Mouse (Mus musculus): Measurements from ENCODE around the gene Plxdc2.
A peak's percentile ranks its signal among the peaks of the same experiment; 100 is the strongest.

Plxdc2 gene

DNA sequence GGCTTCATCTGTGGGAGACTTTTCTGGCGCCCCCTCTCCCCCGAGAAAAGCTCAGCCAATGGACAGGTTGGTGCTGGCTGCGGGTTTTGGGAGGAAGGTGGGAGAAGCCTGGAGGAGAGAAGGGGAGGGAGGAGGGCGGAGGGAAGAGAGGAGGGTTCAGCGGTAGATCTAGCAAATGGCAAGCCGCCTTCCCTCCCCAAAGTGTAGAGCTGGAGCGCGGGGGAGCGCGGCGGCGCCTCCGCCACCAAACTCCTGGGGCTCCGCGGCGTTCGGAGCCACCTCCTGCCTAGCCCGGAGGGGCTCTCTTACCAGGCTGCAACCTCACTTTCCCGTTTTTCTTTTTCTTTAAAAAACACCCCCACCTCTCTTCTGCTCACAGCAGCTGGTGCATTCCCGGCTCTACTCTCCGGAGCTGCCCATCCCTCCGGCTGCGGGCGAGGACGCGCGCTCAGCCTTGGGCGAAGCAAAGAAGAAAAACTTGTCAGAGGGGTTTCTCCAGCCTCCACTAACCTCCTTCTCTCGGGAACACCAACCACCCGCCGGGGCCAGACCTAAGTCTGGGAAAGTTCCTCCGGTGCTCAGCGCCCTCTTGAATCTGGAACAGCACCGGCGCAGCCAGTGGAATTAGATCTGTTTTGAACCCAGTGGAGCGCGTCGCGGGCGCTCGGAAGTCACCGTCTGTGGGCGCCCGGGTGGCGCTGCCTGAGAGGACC is at the start of gene Plxdc2:
Gene Plxdc2 (plus strand): TSS at position 199 of the 713 bp plus-strand sequence.
- DNase-seq = peak; percentile 71 to 78

DNA sequence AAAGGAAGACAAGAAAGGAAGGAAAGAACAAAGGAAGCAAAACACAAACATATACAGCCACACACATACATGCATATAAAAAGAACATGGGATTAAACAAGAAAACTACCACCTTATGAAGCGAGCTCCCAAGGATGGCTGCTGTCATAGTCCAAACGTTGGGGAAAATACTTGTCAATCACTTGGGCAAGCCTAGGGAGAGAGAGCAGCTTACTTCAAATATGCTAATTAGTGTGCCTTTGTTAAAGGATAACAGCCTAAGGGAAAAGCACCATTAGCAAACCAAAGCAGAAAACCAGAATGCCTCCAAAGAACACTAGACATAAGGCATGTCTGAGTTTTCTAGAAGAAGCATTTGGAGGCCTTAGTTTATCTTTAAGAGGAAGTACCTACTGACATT is 45.7 kb upstream of the Plxdc2 start:
- no peak for DNase-seq

DNA sequence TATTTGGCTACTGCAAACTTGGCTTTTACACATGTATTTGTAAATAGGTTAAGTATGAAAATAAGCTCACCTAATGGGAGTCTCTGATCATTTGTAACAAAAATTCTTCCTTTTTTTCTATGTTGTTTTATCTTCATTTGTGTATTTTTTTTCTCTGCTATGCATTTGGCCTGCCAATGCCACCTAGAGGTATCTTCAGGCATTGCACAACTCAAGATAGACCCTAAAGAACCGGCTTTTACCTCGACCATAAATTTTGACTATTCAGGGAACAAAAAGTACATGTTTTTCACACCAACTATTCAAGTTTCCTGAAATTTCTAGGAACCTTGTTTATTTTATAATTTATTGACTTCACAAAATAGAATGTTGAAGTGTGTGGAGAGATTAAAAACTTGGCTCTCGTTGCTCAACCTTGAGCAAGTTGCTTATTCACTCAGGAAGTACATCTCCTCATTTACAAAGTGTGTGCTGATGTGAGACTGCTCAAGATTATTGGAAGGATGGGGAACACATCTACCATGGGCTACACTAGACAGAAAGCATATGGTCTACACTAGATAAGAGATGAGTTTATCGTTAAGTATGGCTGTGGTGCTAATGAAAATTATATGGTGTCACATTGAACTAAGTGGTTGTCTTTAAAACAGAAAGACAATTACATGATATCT is 43.6 kb upstream of the Plxdc2 start:
- DNase-seq = peak; percentile 4 to 5

DNA sequence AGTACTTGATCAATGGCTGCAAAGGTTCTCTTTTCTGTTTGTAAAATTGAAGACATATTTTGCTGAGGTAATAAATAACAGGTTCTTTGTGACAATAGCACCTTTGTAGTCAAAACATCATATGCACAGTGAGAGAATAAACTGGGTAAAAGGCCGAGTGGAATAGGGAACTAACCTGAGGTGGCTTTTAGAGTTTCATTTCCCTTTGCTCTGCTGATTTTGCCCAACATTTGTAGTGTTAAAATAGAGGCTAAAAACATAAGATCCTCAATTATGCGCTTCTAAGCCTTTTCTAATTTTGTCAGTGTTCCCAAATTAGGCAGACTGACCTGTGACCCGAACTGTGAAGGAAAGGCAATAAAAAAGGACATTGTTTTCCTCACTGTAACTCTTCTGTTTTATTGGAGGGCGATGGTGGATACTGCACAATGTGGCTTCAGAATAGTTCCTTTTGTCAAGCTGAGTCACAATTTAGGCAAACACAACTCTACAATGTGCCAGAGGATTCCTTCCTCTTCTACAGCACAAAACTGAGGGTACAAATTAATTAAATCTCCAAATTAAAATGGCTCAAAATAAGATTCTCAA is 20.8 kb upstream of the Plxdc2 start:
- no peak for DNase-seq

DNA sequence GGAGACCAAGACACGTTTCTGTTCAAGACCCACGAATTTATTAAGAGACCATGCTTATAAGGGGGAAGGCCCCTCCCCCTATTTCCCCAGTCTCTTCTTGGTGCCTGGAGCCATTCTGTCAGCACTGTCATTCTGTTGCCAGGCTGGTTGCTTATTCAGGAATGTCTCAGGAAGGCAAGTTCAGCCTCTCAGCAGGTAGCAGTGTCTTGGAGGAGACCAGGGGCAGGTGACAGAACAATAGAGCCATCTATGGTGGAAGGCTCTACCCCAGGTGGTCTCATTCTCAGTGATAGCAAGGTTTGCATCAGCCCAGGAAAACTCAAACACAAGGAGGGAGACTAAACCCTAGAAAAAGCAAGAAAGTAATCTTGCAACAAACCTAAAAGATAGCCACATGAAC is 11.5 kb upstream of the Plxdc2 start:
- no peak for DNase-seq

DNA sequence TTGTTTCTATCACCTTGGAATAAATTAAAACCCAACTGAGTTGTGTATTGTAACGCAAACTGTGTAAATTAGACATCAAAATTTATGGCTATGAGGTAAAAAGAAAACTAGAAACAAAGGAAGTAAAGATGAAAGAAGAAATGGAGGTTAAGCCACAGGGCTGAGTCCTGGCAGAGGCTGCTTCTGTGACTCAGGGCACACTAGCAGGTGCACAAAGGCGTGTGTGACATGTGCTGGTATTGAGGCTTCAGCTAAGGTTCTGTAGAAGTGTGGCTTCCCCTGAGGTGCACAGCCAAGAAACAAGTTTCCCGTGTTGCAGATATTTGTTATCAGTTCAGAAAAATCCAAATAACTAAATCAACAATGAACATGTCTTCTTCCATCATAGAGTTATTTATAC is 5.0 kb upstream of the Plxdc2 start:
- no peak for DNase-seq

DNA sequence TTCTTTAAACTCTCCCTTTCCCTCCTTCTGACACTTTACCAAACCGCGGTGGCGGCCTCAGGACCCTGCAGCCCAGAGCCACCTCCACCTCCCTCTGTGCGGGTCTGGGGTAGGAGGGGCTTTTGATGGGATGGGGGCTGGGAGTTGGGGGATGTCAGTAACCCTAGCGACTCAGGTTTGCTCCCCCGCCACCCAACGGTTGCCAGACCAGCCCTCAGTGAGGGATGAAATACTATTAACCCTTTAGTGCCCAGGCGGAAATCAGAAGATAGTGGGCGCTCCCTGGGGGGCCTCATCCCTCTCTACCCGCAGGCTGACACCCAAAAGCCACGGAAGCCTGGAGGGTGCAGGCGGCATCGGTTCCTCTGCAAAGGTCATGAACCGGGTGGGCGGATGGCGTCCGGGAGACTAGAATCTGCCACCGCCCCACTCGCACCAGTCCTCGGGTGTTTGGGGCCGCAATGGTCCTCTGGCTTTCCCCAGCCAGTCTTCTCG is 446 bp upstream of the Plxdc2 start:
- peak; percentile 25 to 33 for DNase-seq

DNA sequence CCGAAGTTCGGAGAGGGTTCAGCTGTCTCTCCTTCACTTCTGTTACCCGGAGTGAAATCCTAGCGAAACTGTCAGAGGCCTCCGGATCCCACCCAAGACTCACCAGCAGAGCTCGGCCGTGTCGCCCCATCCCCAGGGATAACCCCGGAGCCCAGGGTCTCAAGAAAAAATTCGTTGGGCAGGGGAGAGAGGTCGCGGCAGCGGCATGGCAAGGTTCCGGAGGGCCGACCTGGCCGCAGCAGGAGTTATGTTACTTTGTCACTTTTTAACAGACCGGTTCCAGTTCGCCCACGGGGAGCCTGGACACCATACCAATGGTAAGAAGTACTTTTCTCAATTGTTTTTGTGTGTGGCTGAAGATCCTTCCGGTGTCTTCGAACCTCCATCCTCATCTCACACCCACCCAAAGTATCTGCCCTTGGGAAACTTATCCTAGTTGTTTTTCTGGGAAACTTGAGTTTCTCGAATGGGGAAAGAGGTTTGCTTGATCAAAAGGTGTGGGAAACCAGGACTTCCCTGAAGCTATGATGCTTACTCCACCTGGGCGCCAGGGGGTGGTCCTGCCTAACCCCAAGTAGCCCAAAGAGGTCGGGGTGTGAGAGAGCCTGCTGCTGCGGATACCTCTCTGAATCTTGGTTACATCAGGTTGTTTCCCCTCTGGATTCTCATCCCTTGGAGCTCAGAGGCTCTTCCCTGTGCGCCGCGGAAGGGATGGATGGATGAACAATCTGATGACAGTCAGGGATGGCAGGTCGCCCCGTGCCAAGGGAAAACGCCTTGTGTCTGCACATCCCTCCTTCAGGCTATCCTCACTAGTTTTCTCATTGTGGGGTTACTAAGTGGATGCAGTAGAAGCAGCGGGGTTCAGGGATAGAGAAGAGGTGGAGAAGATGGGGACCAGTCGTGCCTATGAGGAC is 1.1 kb downstream of the Plxdc2 start:
- DNase-seq = peak; percentile 32 to 36

DNA sequence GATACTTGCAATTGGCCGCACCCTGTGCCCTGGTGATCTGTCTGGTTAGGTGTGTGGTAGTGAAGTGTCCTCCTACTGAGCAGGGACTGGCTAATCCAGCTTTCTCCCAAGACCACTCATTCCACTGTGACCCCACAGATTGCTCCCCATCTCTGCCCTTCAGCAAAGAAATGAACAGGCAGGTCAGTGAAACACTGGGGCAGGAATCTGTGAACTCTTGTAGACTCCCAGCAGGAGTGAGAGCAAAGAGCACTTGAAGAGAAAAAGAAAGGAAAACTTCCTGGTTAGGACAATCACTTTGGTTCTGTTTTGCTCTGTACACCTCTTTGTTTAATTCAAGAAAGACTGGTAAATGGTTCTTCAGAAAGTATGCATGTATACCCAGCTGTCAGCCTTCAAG is 1.8 kb downstream of the Plxdc2 start:
- no peak for DNase-seq

DNA sequence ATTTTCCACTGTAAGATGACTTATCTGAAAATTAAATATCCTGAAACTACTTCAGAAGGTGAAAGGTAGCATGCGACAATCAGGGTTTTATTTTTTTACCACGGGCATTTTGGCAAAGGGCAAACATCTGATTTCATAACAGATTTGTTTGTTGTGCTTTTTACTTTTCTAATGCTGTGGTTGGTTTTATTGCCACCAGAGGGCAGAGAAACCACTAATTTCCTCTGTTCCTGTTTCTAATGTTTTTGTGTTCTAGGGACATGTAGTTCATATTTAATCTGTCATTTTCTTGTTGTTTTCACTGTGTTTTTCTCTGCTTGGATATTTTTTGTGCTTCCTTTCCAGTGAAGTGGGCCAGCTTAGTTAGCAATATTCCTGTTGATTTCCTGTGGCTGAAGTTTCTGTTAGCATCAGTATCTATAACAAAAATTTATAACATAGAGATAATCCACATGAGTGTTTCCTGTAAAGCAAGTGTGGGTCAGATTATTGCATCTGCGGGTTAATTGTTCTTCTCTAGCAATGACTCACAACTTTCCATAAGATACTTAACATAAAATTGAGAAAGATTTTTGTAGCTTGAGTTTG is 3.3 kb downstream of the Plxdc2 start:
- DNase-seq = peak; percentile 32

DNA sequence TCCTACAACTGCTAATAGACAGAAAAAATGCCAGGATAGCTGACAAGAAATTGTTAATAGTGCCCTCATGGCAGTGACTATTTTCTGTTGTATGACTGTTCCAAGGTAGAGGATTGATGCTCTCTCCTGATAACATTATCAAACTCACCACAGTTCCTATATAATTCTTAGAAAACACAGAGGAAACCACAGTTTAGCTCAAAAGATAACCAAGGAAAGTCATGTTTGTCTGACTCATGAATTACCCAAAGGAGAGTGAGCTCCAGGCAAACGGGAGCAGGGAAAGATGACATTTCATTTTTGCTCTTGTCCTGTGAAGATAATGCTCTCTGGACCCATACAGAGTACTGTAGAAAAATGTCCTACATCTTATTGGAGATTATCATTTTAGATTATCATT is 8.6 kb downstream of the Plxdc2 start:
- no peak for DNase-seq

DNA sequence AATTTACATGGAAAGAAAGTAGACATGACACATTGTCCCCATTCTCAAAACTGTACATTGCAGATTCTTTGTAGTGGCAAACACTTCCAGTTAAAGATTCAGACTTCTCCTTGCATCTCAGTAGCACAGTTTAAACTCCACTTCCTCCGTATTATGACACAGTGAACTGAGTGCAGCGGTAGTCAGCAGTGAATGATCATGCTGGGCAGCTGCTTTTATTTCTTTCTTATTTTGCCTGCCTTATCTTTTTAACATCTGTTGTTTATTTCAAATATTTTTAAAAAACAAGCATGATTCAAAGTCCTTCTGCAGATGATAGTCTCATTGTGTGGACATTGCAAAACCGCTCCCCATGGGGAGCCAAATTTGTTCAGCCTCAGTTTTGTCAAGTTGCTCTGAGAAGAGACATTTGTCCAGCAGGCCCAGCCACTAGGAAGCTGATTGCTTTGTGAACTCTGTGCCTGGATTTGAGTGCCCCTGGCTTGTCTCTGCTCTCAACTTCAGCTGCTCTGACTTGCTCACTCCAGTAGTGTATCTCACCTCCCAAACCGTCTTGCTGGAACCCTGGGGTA is 9.8 kb downstream of the Plxdc2 start:
- DNase-seq = no peak

DNA sequence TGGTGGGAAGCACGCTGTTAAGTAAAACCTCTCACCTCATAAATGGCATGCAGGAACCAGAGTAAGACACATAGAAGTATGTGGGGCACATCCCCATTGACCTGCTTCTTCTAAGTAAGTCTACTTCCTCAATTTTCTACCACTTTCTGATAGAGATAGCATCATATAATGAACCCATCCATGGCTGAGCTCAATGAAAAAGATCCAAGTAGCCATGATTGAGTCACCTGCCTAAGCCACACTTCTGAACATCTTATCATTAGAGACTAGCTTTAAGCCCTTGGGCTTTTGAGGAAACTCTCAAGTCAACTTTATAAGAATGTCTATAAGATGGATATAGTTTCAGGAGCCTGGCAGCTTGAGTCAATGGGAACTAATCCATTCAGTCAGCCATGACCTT is 14.3 kb downstream of the Plxdc2 start:
- no peak for DNase-seq

DNA sequence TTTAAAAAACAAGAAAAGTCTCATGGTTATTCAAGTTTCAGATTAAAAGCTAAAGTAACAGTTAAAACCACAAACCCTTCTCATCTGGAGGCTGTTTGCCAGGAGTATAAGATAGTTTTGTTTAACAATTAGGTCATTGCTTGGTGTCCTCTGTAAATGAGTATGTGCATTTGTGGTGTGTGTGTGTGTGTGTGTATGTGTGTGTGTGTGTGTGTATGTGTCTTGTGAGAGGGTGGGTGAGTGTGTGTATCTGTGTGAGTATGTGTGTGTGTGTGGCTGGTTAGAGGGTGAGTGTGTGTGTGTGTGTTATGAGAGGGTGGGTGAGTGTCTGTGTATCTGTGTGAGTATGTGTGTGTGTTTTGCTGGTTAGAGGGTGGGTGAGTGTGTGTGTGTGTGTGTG is 18.2 kb downstream of the Plxdc2 start:
- no peak for DNase-seq

DNA sequence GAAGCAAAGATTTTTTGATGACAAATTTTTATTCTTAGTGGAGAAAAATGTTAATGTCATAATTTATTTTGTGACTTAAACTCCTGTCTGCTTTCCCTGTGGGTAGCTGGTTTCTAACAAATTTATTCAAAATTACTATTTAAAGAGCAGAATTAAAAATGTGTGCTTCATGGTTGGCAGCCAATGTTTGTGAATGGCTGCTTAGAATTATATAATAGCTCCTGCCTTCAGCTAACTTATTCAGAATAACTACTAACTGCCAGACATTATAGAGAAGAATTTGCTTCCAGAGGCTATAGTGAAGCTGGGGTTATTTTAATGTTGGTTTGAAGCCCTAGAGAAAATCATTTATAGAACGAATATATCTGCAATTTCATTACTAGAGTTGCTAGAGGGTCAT is 30.1 kb downstream of the Plxdc2 start:
- no peak for DNase-seq

DNA sequence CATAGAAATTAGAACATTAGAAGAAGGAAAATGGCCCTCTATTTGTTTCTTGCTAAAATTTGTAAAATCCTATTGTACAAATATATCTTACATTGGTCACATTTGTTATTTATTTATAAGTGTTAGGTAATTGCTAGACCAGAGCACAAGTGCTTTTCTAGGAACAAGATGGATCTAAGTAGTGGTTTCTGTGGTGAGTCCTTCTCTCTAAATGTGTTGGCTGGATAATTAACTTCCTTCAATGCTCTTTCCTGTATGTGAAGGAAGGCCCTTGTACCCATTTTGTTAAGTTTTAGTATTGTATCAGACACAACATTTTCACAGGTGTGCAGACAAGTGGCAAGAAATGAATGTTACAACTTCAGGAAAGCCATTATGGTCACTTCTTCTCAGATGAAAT is 30.6 kb downstream of the Plxdc2 start:
- DNase-seq = no peak

DNA sequence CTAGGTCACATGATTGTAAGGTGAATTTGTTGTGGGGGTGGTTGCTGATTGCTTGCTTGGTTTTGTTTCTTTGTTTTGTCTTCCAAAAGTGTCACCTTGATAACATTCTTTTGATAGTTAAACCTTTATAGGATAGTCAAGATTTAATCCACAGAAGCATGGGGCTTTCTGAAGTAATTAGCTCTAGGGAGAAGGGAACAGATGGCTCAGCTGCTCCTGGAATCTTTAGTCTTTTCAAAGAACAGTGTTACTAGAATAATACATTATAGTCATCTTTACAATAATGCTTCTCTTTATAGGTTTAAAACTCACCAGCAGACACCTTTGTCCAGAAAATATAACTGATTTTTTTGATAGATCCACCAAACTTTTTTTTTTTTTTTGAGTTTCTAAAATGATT is 31.7 kb downstream of the Plxdc2 start:
- no peak for DNase-seq

DNA sequence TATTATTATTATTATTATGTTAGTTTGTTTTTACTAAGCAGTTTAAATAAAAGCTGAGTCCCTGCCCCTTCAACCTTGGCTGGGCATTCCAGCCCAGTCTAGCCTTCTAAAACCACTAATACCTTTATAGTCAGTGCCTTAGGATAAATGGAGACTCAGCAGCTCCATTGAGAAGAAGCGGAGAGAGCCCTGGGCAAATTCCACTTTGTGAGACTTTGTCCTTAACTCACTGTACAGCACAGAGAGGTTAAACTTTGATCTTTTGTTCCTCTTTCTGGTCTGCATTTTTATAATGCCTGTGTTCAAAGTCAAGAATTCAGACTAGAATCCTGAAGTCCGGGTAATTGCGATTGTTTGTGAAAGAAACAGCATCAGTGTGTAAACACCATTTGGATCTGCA is 41.4 kb downstream of the Plxdc2 start:
- no peak for DNase-seq

DNA sequence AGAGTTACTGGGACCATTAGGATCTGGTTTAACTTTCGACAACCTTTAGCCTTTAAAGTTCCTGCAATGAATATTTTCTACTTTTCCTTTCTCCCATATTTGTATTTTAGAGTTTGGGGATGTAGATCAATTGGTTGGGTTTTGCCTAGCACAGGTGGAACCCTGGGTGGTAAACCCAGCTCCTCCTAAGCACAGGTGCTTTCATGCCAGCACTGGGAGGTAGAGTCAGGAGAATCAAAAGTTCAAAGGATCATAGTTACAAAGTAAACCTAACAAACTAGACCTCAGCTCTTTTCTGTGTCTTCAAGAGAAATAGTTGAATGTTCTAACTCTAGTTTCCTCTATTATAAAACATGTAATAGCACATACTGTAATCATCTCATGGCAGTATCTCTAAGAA is 41.9 kb downstream of the Plxdc2 start:
- DNase-seq = no peak

DNA sequence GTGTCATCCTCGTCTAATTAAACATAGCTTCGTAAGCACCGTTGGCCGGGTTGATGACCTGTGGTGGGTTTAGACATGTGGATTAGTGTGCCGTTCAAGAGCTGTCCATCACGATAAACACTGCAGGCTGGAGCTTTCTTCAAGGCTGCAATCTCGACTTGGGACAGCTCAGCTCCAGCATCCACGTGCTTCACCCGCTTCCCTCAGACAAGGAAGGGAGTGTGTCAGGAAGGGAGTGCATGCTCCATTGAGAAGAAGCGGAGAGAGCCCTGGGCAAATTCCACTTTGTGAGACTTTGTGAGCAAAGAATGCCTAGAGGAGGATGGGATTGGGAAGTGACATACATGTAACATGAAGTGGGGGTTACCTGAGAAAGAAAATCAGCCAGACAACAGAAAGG is 42.8 kb downstream of the Plxdc2 start:
- no peak for DNase-seq

DNA sequence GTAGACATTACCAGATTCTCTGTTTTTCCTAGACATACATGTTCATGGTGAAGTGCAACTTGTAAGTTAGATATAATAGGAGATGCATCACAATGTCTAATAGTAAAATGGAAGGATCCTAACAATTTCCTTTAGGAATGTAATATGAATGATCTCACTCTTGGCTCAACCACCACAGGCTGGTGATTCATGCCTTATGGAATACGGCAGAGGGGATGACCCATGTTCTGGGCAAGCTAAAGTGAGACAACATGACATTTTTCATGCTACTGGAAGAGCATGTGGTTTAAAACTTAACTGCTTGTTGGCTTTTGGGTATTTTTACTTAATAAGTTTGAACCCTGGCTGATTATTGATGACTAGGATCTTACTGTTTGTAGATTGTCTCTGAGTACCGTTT is 50.4 kb downstream of the Plxdc2 start:
- DNase-seq = no peak

DNA sequence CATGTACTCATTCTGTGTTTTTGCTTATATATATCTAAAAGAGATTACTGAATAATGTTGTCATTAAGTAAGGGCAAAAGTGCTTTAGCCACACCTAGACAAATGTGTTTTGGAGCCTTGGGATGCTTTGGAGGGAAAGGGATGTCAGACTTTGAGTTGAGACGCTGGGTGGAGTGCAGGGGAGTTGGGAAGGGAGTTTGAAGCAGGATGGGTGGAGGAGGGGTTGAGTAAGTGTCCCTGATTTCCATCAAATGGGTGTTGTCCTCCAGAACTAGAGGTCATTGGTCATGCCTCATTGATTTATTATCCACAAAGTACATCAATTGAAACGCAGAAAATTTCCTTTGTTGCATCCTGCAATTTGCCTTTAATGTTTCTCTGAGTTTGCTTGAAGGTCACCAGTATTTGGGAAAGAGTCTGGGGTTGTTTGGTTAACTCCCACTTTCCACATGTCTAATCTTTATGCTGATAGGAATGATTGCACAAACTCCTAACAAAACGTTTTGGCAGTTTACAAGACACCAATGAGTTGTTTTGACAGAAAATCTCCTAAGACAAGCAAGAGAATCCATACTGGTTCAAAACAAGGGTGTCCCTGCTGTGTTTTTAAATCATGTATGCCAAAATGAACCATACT is 58.4 kb downstream of the Plxdc2 start:
- no peak for DNase-seq

Measured in cerebellum, adult 18-20 months (tissue).